Mouse (Mus musculus): Measurements from ENCODE around the gene Clcnka. TPM values are rescaled to one million over a fixed set of nuclear protein-coding genes. Genes with fewer than 3 reads are reported as not detected.

The Clcnka gene
- polyA plus RNA-seq, 1 experiment = not detected

DNA sequence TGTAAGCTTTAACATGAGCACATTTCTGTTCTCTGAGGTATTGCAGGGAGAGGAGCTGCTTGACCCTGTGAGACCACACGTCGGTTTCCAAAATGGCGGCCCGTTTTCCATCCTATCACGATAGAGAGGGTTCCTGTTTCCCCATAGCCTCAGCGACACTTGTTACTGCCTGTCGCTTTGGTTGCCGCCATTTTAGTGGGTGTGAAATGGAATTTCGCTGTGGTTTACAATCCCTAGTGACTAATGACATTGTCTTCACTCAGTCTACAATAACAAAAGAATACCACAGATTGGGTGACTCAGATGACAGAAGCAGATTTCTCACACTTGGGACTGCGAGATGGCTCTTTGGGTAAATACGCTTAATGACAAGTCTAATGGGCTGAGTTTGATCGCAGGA lies 53.3 kb downstream of the Clcnka start:
- TF ChIP-seq CTCF (IDR thresholded peaks at IDR 0.05; ENCODE audit: insufficient read depth, low read length) (no peak), POLR2A (IDR thresholded peaks at IDR 0.05; ENCODE audit: borderline replicate concordance, extremely low read depth, low read depth, low read length) (no peak)
- H3K4me3 ChIP-seq (replicated peaks; ENCODE audit: extremely low read depth, low read depth, low read length) = no peak overlapping the region
- H3K4me1 ChIP-seq (ENCODE audit: control insufficient read depth, insufficient read depth, low read length) = no peaks in the 10 kb centered on the region
- WGBS = 91% methylated on average over 12 of the region's 12 CpGs
- no peak for DNase-seq

DNA sequence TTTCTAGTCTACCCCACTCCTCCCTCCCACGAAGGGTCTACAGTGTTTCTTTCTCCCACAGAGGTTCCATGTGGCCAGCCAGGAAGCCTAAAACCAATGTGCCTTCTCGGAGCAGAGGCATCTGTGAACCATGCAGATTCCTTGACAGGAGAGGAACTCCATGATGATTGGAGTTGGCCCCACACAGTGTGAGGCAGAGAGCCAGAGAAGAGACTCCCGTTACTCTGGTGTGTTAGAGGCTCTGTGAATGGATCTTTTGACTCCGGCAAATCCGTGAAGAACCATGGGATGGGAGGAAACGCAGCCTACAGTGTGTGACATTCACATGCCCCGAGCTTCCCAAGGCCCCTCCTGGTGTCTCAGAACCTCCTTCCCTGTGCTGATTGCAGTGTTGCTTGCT lies 55.0 kb downstream of the Clcnka start:
- no peaks in the 10 kb centered on the region for H3K4me1 ChIP-seq (ENCODE audit: control insufficient read depth, insufficient read depth, low read length)
- TF ChIP-seq CTCF (IDR thresholded peaks at IDR 0.05; ENCODE audit: insufficient read depth, low read length) (no peak), POLR2A (IDR thresholded peaks at IDR 0.05; ENCODE audit: borderline replicate concordance, extremely low read depth, low read depth, low read length) (no peak)
- H3K4me3 ChIP-seq (replicated peaks; ENCODE audit: extremely low read depth, low read depth, low read length) = no peak overlapping the region
- WGBS = 71% methylated on average over 7 of the region's 7 CpGs
- DNase-seq = no peak

DNA sequence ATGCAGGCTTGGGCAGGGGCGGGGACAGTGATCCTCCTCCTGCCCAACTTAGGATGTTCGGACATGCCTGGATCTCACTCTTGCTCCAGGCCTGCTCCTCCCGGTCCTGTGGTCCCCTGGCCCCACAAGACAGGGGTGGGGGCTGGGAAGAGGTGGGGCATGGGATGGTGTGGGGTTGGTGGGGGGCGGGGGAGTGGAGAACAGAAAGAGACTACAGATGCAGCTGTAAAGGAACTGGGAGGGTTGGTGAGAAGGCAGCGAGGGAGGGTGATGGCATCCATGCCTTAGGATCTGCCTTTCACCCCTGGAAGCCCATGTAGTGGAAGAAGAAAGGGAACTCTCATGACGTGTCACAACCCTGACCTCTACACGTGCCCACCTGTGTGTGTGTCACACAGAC lies 57.0 kb downstream of the Clcnka start:
- H3K4me3 ChIP-seq (replicated peaks; ENCODE audit: extremely low read depth, low read depth, low read length) = no peak overlapping the region
- TF ChIP-seq CTCF (IDR thresholded peaks at IDR 0.05; ENCODE audit: insufficient read depth, low read length) = no peak
- no peak for TF ChIP-seq POLR2A (IDR thresholded peaks at IDR 0.05; ENCODE audit: borderline replicate concordance, extremely low read depth, low read depth, low read length)
- WGBS = 81% methylated on average over 7 of the region's 7 CpGs
- H3K4me1 ChIP-seq (ENCODE audit: control insufficient read depth, insufficient read depth, low read length) = no peaks in the 10 kb centered on the region
- no peak for DNase-seq

DNA sequence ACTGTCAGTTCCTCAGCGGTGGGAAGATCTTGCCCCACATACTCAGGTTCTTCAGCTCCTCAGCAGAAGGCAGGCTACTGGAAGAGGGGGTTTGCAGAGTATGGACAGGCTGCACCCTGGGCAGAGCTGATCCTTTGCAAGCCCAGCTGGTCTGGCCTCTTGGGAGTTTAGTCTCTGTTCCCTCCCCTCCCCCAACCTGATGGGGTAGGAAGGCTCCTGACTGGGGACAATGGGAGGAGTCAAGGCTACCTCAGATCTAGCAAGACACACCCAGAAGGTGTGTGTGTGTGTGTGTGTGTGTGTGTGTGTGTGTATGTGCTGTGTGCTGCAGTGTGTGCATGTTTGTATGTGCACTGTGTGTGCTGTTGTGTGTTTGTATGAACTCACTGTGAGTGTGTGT lies 59.7 kb downstream of the Clcnka start:
- TF ChIP-seq CTCF (IDR thresholded peaks at IDR 0.05; ENCODE audit: insufficient read depth, low read length) (no peak), POLR2A (IDR thresholded peaks at IDR 0.05; ENCODE audit: borderline replicate concordance, extremely low read depth, low read depth, low read length) (no peak)
- Histone ChIP-seq H3K4me1 (ENCODE audit: control insufficient read depth, insufficient read depth, low read length) (no peaks in the 10 kb centered on the region), H3K4me3 (replicated peaks; ENCODE audit: extremely low read depth, low read depth, low read length) (no peak overlapping the region)
- DNase-seq = no peak
- WGBS = 19% methylated on average over 1 of the region's 1 CpGs

DNA sequence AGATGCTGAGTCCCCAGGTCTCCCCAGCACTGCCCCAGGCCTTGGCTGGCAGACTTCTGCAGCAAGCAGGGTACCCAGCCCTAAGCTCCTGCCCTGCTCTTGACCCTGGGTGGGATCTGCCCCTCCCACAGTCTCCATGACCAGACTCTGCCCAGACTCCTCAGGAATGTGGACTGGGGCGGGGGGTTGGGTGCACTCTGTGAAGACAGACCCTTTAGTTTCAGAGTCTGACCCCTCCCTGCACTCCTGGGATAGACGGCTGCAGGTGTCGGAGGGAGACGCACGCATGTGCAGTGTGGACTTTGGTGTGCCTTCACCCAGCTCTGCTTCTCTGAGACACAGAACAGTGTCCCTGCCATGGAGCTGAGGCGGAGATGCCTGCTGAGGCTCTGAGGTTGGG lies 60.5 kb downstream of the Clcnka start:
- H3K4me1 ChIP-seq (ENCODE audit: control insufficient read depth, insufficient read depth, low read length) = no peaks in the 10 kb centered on the region
- TF ChIP-seq POLR2A (IDR thresholded peaks at IDR 0.05; ENCODE audit: borderline replicate concordance, extremely low read depth, low read depth, low read length) (no peak), CTCF (IDR thresholded peaks at IDR 0.05; ENCODE audit: insufficient read depth, low read length) (no peak)
- no peak for DNase-seq
- WGBS = 51% methylated on average over 6 of the region's 6 CpGs
- no peak overlapping the region for H3K4me3 ChIP-seq (replicated peaks; ENCODE audit: extremely low read depth, low read depth, low read length)

DNA sequence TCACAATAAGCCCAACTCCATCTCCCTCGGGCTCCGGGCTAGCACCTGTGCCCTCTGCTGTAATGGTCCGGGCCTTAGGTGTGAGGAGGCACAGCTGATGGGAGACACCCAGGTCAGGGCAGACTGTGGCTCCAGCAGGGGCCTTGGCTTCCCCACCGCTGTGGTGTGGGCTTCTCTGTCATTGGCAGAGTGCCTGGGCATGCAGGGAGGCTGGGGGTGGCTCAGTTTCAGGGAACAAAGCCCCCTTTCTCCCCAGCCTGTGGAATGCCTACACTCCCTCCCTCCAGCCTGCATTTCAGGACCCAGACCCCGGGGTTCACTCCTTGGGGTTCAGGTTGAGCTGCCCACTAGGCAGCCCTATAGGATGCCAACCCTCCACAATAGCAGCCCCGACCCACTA lies 62.3 kb downstream of the Clcnka start:
- TF ChIP-seq CTCF (IDR thresholded peaks at IDR 0.05; ENCODE audit: insufficient read depth, low read length) (no peak), POLR2A (IDR thresholded peaks at IDR 0.05; ENCODE audit: borderline replicate concordance, extremely low read depth, low read depth, low read length) (no peak)
- H3K4me1 ChIP-seq (ENCODE audit: control insufficient read depth, insufficient read depth, low read length) = no peaks in the 10 kb centered on the region
- WGBS = 72% methylated on average over 6 of the region's 6 CpGs
- DNase-seq = no peak
- H3K4me3 ChIP-seq (replicated peaks; ENCODE audit: extremely low read depth, low read depth, low read length) = no peak overlapping the region

DNA sequence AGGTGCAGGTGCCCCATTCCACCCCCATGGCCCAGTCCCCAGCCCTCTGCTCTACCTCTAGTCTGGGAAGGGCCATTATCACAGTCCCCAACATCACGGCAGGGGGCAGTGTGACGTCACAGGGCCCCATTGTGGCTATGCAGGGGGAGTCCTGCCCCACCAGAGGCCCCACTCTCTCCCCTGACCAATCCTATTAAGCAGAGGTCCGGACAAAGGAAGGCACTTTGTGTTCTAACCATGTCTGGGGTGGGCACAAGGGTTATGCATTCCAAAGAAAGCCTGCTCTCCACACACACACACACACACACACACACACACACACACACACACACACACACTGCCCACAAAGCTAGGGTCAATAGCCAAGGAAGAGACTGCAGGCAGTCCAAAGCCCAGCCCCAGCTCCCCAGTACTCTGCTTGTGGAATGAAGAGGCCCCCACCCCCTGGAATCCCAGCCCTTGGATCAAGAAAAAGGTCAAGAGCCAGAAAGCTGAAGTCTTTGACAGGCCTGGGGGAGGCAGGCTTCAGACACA lies 63.2 kb downstream of the Clcnka start:
- no peaks in the 10 kb centered on the region for H3K4me1 ChIP-seq (ENCODE audit: control insufficient read depth, insufficient read depth, low read length)
- WGBS = 46% methylated on average over 3 of the region's 3 CpGs
- TF ChIP-seq POLR2A (IDR thresholded peaks at IDR 0.05; ENCODE audit: borderline replicate concordance, extremely low read depth, low read depth, low read length) (no peak), CTCF (IDR thresholded peaks at IDR 0.05; ENCODE audit: insufficient read depth, low read length) (no peak)
- DNase-seq = no peak
- no peak overlapping the region for H3K4me3 ChIP-seq (replicated peaks; ENCODE audit: extremely low read depth, low read depth, low read length)

DNA sequence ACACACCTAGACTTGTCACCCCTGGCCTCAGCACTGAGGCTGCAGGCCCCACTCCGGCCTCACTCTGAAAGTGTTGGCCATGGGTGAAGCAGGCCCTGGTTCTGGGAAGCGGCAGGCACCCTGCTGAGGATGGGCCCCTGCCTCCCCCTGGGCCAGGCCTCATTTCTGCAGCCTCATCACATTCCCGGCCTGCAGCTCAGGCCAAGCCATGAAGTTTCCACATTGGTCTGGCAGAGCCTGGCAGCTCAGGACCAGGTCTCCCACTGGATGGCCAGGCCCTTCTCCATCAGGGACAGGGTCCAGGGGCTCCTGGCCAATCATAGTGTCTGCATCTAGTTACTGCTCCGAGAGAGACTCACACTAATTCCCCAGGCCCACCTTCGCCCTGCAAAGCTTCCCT lies 63.8 kb downstream of the Clcnka start:
- WGBS = 83% methylated on average over 5 of the region's 5 CpGs
- DNase-seq = no peak
- TF ChIP-seq POLR2A (IDR thresholded peaks at IDR 0.05; ENCODE audit: borderline replicate concordance, extremely low read depth, low read depth, low read length) (no peak), CTCF (IDR thresholded peaks at IDR 0.05; ENCODE audit: insufficient read depth, low read length) (no peak)
- Histone ChIP-seq H3K4me3 (replicated peaks; ENCODE audit: extremely low read depth, low read depth, low read length) (no peak overlapping the region), H3K4me1 (ENCODE audit: control insufficient read depth, insufficient read depth, low read length) (no peaks in the 10 kb centered on the region)

Other genes with a start within 250 kb of the Clcnka start
- gene Rsg1, start 184.8 kb downstream of the Clcnka start, polyA plus RNA-seq (2012; rRNA removed) = 1.9 and 3.7 TPM in 2 replicates
- gene Arhgef19, start 159.2 kb downstream of the Clcnka start, polyA plus RNA-seq (2012; rRNA removed) = 11.5 and 15.3 TPM in 2 replicates
- gene Epha2, start 97.5 kb downstream of the Clcnka start, polyA plus RNA-seq (2012; rRNA removed) = 54.0 and 68.8 TPM in 2 replicates
- 0.70 and 2.1 TPM in 2 replicates for gene Fam131c, start 30.5 kb downstream of the Clcnka start, polyA plus RNA-seq (2012; rRNA removed)
- 0.20 TPM in 1 of 2 replicates, not detected in the other for gene Clcnkb, start 17.3 kb upstream of the Clcnka start, polyA plus RNA-seq (2012; rRNA removed)
- gene Hspb7, start 22.1 kb upstream of the Clcnka start, polyA plus RNA-seq (2012; rRNA removed) = 19.6 and 29.1 TPM in 2 replicates
- 0.18 TPM in 1 of 2 replicates, not detected in the other for gene Srarp, start 37.4 kb upstream of the Clcnka start, polyA plus RNA-seq (2012; rRNA removed)
- 30.9 and 38.6 TPM in 2 replicates for gene Zbtb17, start 45.9 kb upstream of the Clcnka start, polyA plus RNA-seq (2012; rRNA removed)
- gene Spen, start 139.9 kb upstream of the Clcnka start, polyA plus RNA-seq (2012; rRNA removed) = 27.1 and 30.4 TPM in 2 replicates
- gene Fblim1, start 207.4 kb upstream of the Clcnka start, polyA plus RNA-seq (2012; rRNA removed) = 36.2 and 45.7 TPM in 2 replicates
- 5.1 and 5.3 TPM in 2 replicates for gene Tmem82, start 219.9 kb upstream of the Clcnka start, polyA plus RNA-seq (2012; rRNA removed)
- 2.3 and 3.9 TPM in 2 replicates for gene Slc25a34, start 225.1 kb upstream of the Clcnka start, polyA plus RNA-seq (2012; rRNA removed)